In the genomic region with DNA sequence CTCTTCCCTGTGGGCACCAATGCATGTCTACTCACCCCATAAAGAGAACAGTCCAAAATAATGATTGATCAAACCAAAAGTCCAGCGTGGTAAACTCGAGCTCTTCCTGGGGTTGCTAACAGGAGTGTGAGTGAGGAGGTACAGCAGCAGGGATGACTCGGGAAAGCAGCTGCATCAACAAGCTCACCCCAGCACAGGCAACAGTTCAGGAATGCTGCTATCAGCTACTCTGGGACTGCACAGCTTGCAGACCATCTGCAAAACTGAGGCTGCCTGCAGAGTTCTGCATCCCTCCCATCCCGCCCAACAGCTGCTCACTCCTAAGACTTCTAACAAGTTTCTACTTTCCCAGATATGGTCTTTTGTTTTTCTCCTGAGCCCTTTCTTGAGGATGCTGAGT, we compare ENCODE assay signal across 15 mouse cellular contexts. TPM values are rescaled to one million over a fixed set of nuclear protein-coding genes. Genes with fewer than 3 reads are reported as not detected.
DNase-seq lines count a peak whose midpoint lies in the region.
"Had no signal": no experiment of that assay in that cellular context is flagged by ENCODE, and none has a peak within 500 bp of the region (broad histone marks: within the 10 kb centered on the region; RNA-seq: fewer than 3 reads in every experiment).

No protein-coding gene starts in this region.

- intact Hi-C loops in heart, postnatal 25 days (cut with DNase I): no loop called here
- intact Hi-C loops in left cerebral cortex, postnatal 25 days (cut with DNase I): no loop called here

- peak; percentile 92 for DNase-seq in heart, adult 11 months
- no peak for DNase-seq in heart, postnatal 25 days (ENCODE audit: low spot score)
- DNase-seq in layer of hippocampus, postnatal 14 days (ENCODE audit: low spot score in 2 of 2): peak; percentile 11 to 37
- DNase-seq in layer of hippocampus, postnatal 36 days: no peak
- DNase-seq in brain, adult 2 months (ENCODE audit: low read depth, low spot score): peak; percentile 57
- DNase-seq in left cerebral cortex, postnatal 25 days (ENCODE audit: low spot score in 2 of 2): no peak
- DNase-seq: adrenal gland, adult 8-10 months; adrenal gland, postnatal 36 days; cerebellum, adult 11-12 months; cerebellum, adult 9-10 months; cerebellum, postnatal 25 days; gastrocnemius, postnatal 36 days had no signal

RNA-seq across cellular contexts. Expression of a gene that starts 15.7 kb away (rescaled TPM):
- total RNA-seq in heart, postnatal 25 days (2021): 10 to 100 TPM; 54.0 to 65.7 TPM
- 10 to 100 TPM; 69.5 to 76.3 TPM for total RNA-seq in layer of hippocampus, postnatal 14 days (2021)
- total RNA-seq in layer of hippocampus, postnatal 36 days (2021): 10 to 100 TPM; 69.9 to 82.3 TPM
- total RNA-seq in left cerebral cortex, postnatal 25 days (2021): 10 to 100 TPM; 78.6 to 82.0 TPM

RNA-seq across cellular contexts. Expression of a gene that starts 15.9 kb away (rescaled TPM):
- 10 to 100 TPM; 11.1 to 13.4 TPM for total RNA-seq in heart, postnatal 25 days (2021)
- 10 to 100 TPM; 15.7 to 16.1 TPM for total RNA-seq in layer of hippocampus, postnatal 14 days (2021)
- total RNA-seq in layer of hippocampus, postnatal 36 days (2021): 10 to 100 TPM; 15.2 to 15.8 TPM
- total RNA-seq in left cerebral cortex, postnatal 25 days (2021): 10 to 100 TPM; 13.8 to 14.2 TPM

RNA-seq across cellular contexts. Expression of a gene that starts 17.7 kb away (rescaled TPM):
- total RNA-seq in heart, postnatal 25 days (2021): 10 to 100 TPM in 1 of 2 experiments, 1 to 10 TPM in 1; 9.7 to 11.6 TPM
- not detected for total RNA-seq in layer of hippocampus, postnatal 14 days (2021)
- not detected for total RNA-seq in layer of hippocampus, postnatal 36 days (2021)
- not detected for total RNA-seq in left cerebral cortex, postnatal 25 days (2021)
- total RNA-seq: hematopoietic stem cell, adult 5-6 weeks; hindbrain, postnatal 0 days had no signal

RNA-seq across cellular contexts. Expression of a gene that starts 44.8 kb away (rescaled TPM):
- under 1 TPM in 1 of 2 experiments, not detected in 1; 0.21 TPM for total RNA-seq in heart, postnatal 25 days (2021)
- total RNA-seq in layer of hippocampus, postnatal 14 days (2021): under 1 TPM in 1 of 2 experiments, not detected in 1; 0.48 TPM
- total RNA-seq in layer of hippocampus, postnatal 36 days (2021): not detected
- total RNA-seq in left cerebral cortex, postnatal 25 days (2021): not detected
- total RNA-seq: heart, postnatal 10 days; hematopoietic stem cell, adult 5-6 weeks; hindbrain, postnatal 0 days had no signal

Comparison
In these comparisons a context has a peak if more than half of its experiments do, and no peak if none do; other contexts are left out.
1. DNase-seq: peak in heart, adult 11 months (single experiment), layer of hippocampus, postnatal 14 days (2 of 2) and brain, adult 2 months (single experiment); none in heart, postnatal 25 days (single experiment), layer of hippocampus, postnatal 36 days (0 of 2) and left cerebral cortex, postnatal 25 days (0 of 2).
2. RNA of a gene that starts 17.7 kb away (total RNA-seq): 9.7 to 11.6 TPM in heart, postnatal 25 days; not detected in layer of hippocampus, postnatal 14 days, not detected in layer of hippocampus, postnatal 36 days and not detected in left cerebral cortex, postnatal 25 days; every median in the first group is over 4 times any median in the second.